Mouse (Mus musculus): Measurements from ENCODE around the gene Tmem45a2. TPM values are rescaled to one million over a fixed set of nuclear protein-coding genes. Genes with fewer than 3 reads are reported as not detected.

Gene Tmem45a2
- not detected for total RNA-seq (2023)

DNA sequence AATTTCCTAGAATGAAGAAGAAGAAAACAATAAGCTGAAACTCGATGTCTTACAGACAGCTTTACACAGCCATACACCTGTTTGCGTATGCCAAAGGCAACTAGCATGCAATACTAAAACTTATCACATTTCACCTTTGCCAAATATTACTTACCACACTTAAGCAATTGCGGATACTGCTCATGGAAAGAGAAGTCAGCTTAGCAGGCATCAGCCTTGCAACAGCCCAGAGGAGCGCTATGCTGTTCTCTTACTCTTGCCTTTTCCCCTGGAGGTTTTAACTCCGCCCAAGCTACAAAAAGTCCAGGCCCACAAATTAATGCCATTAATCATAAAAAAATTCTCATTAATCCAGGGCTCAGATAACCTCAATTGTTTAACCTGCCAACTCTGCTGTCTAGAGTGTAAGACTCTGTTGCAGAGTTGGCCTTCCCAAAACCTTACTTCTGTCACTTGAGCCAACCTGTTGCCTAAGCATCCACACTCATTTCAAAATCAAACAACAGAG, at the start of gene Tmem45a2:
Gene Tmem45a2, minus strand, starts transcription at position 241 of the 508 bp plus-strand sequence.

Other genes starting within 250 kb of the Tmem45a2 start
- gene Tmem45a, start 185.2 kb downstream of the Tmem45a2 start, total RNA-seq (2023), result not detected
- not detected for gene Lnp1, start 143.3 kb downstream of the Tmem45a2 start, total RNA-seq (2023)
- 10 to 100 TPM; 29.7 to 33.5 TPM for gene Tomm70a, start 50.3 kb upstream of the Tmem45a2 start, total RNA-seq (2023)
- 10 to 100 TPM; 27.2 to 30.2 TPM for gene Nit2, start 96.0 kb upstream of the Tmem45a2 start, total RNA-seq (2023)
- 10 to 100 TPM; 44.0 to 44.3 TPM for gene Tbc1d23, start 160.1 kb upstream of the Tmem45a2 start, total RNA-seq (2023)
- gene Tmem30c, start 221.5 kb upstream of the Tmem45a2 start, total RNA-seq (2023), result under 1 TPM; 0.23 to 0.30 TPM